Mouse (Mus musculus): ENCODE results near the gene H2al1b.

The H2al1b gene

GRCm38 (mm10) chrX:11302132-11302531, at the start of gene H2al1b:
H2al1b (plus strand) TSS chrX:11302432.
- 88% methylated on average over 1 of the region's 3 CpGs for WGBS

DNA sequence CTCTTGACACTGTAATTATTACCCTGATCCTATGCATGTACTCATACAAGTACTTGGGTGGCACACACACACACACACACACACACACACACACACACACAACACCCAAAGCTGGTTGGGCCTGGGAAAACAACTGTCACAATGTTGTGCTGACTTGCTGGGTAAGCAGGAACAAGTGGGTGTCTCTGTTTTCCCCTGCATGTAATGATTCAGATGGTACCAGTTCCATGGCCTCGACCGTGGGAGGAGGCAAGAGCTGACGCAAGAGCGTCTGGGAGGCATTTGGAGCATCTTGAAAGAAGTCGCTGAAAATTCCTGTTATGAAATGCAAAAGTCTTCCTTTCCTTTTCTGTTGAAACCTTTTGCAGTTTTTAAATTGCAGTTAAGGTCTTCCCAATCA, 48.2 kb upstream of the H2al1b start:
- WGBS: 36% methylated on average over 5 of the region's 5 CpGs

DNA sequence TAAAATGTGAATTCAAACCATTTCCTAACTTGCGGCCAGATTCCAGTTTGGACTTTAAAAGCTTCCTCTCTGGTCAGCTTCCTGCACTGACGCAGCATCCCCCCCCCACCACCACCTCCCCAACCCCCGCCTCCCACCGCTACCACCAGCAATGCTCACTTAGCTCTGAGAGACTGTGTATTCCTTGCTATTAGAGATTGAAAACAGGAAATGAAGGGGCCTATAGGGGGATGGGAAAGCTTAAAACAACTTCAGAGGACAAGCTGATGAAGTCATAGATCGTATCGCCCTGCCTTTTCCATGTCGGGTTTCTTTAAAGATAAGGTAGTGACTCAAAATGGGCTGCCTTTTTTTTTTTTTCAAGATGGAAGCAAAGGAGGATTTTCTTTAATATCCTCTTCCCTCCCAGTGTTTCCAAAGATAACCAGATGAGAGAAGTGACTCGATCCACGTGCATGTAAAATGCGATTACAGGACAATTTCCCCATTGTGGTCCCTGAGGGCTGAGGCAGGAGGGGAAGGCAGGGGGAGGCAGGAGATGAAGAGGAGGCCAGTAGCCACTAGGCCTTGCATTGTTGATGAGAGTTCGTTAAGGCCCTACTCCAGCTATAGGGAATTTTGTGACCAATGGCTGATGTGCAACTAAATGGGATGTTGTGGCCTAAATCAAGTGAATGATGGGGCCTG, 47.6 kb upstream of the H2al1b start:
- 51% methylated on average over 11 of the region's 11 CpGs for WGBS

DNA sequence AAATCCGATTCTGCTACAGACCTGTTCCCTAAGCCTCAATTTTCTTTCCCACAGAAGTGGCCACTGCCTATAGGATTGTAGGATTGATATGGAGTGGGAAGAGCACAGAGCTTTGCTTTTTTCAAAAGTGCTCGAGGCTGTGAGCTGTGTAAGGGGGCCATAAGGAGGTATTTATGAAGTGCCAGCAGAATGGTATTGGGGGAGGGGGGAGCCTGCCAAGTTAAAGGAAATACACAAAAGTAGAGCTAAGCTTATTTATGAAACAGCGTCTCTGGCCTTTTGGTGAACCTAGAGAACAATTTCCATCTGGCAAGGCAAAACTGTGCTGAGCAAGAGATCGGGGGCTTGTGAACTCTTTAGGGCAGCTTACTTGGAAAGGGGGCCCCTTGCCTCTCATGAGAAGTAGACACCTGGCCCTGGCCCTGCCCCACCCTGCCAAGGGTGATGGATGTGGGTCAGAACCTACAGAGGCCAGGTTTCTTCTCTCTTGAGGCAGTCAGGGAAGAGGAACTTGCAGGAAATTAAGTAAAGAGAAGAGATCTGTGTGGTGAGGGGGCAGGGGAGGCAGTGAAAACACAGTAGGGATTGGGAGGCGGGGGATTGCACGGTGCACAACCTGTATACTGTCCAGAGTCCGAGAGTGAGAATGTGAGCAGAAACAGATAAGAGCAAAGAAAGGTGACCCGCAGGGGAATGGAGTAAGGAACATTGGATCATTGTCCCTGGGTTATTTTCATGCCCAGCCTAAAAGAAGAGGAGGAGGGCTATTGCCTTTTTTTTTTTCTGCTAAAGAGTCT, 46.5 kb upstream of the H2al1b start:
- WGBS: 86% methylated on average over 8 of the region's 8 CpGs

DNA sequence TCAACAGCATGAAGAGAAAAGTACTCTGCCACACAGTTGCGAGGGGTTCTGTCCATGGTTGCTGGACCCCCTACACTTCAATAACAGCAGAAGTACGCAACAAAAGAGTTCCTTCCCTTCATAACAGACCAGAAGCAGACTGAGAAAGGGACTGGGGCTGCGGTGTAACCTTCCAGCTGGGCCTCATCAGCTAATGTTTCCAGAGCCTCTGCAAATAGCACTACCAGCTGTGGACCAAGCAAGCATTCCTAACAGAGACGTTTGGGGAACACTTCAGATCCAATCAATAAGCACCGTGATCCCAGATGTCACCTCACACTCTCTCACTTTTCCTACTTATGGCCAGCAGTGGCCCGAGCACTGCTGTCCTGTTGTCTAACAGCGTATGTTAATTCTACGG, 37.3 kb upstream of the H2al1b start:
- WGBS: 90% methylated on average over 8 of the region's 8 CpGs

- 43% methylated on average over 7 of the region's 7 CpGs for WGBS
These were observed 34.4 kb upstream of the H2al1b start for GRCm38 (mm10) chrX:11267791-11268190.

GRCm38 (mm10) chrX:11269074-11269473, 33.2 kb upstream of the H2al1b start:
- 72% methylated on average over 3 of the region's 3 CpGs for WGBS

DNA sequence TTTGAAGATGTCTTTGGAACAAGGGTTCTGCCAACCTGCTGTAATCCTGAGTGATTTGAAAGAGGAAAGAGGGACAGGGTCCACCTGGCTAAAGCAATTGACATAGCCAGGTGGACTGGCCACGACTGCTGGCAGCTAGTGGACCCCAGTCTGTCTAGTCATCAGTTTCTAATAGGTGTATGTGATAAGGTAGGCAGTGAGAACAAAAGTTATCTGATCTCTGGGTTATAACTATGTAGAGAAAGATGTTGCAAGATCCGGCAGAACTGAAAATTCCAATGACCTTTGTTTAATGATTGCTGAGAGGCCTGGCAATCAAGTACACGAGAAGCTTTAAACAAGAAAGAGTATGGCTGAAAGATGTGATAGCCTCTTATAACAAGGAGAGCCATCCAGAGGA, 29.0 kb upstream of the H2al1b start:
- 95% methylated on average over 3 of the region's 3 CpGs for WGBS

DNA sequence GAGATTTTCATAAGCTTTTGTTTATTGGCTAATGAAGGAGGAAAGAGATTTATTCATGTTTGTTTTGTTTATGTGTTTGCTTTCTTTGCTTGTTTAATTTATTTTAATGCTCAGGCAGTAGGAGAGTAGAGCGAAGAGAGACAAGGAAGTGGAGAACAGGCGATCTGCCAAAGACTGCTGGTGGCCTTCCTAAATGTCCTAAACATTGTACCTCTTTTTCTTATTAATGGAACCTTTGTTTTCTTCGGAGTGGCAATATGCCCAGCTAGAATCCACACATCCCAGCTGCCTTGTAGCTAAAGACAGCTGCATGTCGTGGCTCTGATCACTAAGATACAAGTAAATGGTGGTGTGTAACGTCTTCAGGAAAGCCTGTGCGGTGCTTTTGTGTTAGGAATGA, 25.1 kb upstream of the H2al1b start:
- WGBS: 49% methylated on average over 6 of the region's 6 CpGs

- WGBS: 58% methylated on average over 2 of the region's 2 CpGs
These were observed 21.5 kb upstream of the H2al1b start for GRCm38 (mm10) chrX:11280741-11281140.

DNA sequence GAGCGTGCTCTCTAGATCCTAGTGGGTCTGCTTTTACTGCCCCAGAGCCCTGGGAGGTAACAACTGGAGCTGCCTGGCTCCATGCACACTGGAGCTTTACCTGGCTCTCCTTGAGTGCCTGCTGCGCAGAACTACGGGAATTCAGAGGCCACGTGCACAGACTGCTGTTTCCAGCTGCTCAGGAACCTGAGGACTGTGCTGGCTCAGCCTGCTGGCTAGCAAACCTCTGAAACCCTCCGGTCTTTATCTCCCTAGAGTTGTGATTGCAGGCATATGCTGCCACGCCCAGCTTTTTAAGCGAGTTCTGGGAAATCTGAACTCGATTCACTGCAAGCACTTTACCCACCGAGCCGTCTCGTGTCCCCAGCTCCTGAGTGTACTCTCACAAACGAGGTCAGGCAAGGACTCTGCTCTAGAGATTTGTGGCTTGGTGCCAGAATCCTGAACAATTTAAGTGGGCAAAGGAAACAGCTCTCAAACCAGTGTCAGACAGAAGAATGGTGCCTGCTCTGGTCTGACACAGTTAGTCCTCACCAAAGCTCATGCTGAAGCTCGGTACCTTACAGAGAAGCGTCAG, 13.8 kb upstream of the H2al1b start:
- 68% methylated on average over 14 of the region's 14 CpGs for WGBS

DNA sequence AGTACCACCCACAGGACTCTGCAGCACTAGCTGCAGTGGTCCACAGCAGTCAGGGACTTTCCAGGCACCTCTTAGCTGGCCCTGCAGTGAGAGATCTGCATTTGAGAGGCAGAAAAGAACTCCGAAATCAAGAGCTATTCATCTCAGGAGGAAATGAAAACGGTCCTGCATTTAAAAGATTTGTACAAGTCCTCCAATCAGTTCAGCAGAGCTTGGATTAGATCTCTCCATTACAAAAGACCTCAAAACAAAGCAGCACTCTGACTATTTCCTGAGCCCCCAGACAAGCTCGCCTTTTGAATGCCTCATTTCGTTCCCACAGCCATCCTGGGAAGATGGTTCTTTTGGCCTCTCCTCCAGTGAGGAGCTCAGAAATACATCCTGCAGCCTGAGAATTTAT, 13.0 kb upstream of the H2al1b start:
- WGBS: 59% methylated on average over 4 of the region's 4 CpGs

- no CpG with 5 or more reads among the region's 3 CpGs for WGBS
These were observed 3.3 kb upstream of the H2al1b start, which contains the start of gene H2al1a for GRCm38 (mm10) chrX:11298957-11299356. H2al1a (plus strand) TSS chrX:11299257.

GRCm38 (mm10) chrX:11305355-11305754, 3.1 kb downstream of the H2al1b start, which contains the start of gene H2al1c:
H2al1c (plus strand) TSS chrX:11305655.
- WGBS: 86% methylated on average over 1 of the region's 6 CpGs

DNA sequence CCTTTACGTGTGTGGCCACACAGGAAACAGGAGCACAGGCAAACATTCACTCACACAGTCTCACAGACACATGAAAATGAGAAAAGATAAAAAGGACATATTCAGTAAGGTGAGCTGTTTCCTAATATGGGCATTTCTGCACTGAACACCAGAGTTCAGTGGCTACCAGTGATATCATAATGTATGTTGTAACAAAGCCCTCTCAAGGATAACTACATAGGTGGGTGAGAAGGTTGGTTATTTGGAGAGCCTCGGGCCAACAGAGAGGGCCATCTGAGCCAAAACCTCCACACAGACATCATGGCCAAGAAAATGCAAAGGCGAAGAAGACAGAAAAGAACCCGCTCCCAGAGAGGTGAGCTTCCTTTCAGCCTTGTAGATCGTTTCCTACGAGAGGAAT, 6.3 kb downstream of the H2al1b start, which contains the start of gene H2al1d:
TSS of gene H2al1d (plus strand) at position 301 of the 400 bp plus-strand sequence.
- WGBS: no CpG with 5 or more reads among the region's 6 CpGs

- WGBS: no CpG with 5 or more reads among the region's 3 CpGs
These were observed 9.4 kb downstream of the H2al1b start, which contains the start of gene H2al1e for GRCm38 (mm10) chrX:11311634-11312033. H2al1e (plus strand) TSS chrX:11311934.

GRCm38 (mm10) chrX:11314858-11315257, 12.6 kb downstream of the H2al1b start, which contains the start of gene H2al1f:
H2al1f (plus strand) TSS chrX:11315158.
- no CpG with 5 or more reads among the region's 6 CpGs for WGBS

DNA sequence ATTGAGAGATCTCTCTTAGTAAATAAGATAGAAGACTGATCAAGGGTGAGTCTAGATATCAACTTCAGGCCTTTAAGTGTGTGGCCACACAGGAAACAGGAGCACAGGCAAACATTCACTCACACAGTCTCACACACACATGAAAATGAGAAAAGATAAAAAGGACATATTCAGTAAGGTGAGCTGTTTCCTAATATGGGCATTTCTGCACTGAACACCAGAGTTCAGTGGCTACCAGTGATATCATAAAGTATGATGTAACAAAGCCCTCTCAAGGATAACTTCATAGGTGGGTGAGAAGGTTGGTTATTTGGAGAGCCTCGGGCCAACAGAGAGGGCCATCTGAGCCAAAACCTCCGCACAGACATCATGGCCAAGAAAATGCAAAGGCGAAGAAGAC, 15.7 kb downstream of the H2al1b start, which contains the start of gene H2al1g:
TSS of gene H2al1g (plus strand) at position 301 of the 400 bp plus-strand sequence.
- no CpG with 5 or more reads among the region's 3 CpGs for WGBS

GRCm38 (mm10) chrX:11321192-11321591, 19.0 kb downstream of the H2al1b start, which contains the start of gene H2al1h:
H2al1h (plus strand) TSS chrX:11321492.
- WGBS: no CpG with 5 or more reads among the region's 6 CpGs

DNA sequence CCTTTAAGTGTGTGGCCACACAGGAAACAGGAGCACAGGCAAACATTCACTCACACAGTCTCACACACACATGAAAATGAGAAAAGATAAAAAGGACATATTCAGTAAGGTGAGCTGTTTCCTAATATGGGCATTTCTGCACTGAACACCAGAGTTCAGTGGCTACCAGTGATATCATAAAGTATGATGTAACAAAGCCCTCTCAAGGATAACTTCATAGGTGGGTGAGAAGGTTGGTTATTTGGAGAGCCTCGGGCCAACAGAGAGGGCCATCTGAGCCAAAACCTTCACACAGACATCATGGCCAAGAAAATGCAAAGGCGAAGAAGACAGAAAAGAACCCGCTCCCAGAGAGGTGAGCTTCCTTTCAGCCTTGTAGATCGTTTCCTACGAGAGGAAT, 22.1 kb downstream of the H2al1b start, which contains the start of gene H2al1i:
TSS of gene H2al1i (plus strand) at position 301 of the 400 bp plus-strand sequence.
- WGBS: 92% methylated on average over 2 of the region's 5 CpGs

GRCm38 (mm10) chrX:11327522-11327921, 25.3 kb downstream of the H2al1b start, which contains the start of gene H2al1j:
H2al1j (plus strand) TSS chrX:11327822.
- WGBS: 96% methylated on average over 2 of the region's 2 CpGs

DNA sequence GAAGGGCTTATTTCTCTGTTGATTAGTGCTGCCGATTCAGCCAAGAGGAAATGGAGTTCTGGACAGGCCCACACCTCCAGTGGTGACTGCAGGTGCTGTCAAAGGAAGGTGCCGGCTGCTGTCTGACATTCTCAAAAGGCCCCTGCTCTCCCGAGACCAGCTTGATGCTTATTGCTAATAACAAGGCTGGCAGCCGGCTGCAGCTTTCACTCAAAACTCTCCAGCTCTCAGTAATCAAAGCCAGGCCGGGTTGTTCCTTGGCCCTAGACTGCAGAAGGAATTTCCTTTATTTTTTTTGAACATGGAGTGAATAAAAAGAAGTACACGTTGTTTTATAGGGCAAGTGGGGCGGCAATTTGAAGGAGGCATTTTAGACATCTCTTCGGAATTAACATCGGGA, 43.5 kb downstream of the H2al1b start:
- 68% methylated on average over 9 of the region's 9 CpGs for WGBS
